Mouse (Mus musculus) left cerebral cortex, postnatal 14 days (tissue): ENCODE results near the gene Lypd6. TPM values are rescaled to one million over a fixed set of nuclear protein-coding genes. Genes with fewer than 3 reads are reported as not detected.

Experiments
- DNase-seq, 2 experiments: peaks; one replicate each; pipeline ENCODE4 v3.0.0; 2021 to 2022; ENCODE audit warnings: low spot score in 2 of 2, mixed read lengths in 1 of 2
- intact Hi-C: fragments of 180-260 bp; cut with DNase I; formaldehyde crosslinking; loops from one replicate; pipeline ENCODE4 v1.15.1; 2025
- total RNA-seq, 2 experiments: library from RNA; stranded (reverse); gene quantifications; 2 replicates each; pipeline ENCODE4 v1.2.3; 2021

Lypd6 gene
- total RNA-seq, 2 experiments from 2014 or later = 22.7 to 25.4 TPM

DNA sequence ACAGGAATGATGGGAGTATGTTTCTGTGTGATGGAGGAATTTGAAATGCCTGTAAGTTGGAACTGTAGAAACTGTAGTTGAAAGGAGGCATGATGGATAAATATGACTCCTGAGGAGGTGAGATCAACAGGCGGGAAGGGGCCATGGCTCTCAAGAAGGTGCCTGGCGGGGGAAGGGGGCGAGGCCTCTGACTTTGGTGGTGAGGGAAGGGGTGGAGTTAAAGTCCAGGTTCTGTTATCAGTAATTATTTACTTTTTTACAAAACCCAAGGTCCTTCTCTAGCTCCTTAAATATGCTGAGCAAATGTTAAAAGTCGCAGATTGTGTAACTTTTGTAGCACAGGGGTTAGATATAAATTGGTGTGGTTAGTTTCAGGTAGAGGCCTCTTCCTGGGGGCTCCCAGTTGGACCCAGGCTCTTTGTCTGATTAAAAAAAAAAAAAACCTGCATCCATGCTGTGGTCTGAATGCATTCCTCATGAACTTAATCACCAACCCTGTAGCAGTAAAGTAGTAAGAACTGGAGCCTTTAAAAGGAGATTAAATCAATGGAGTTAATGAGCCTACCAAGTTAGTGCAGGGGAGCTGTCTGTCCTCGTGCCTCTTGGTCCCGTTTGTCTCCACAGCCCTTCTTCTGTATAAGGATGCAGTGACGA, 37.7 kb downstream of the Lypd6 start:
- no peak for DNase-seq
- intact Hi-C loops = no loop called here

DNA sequence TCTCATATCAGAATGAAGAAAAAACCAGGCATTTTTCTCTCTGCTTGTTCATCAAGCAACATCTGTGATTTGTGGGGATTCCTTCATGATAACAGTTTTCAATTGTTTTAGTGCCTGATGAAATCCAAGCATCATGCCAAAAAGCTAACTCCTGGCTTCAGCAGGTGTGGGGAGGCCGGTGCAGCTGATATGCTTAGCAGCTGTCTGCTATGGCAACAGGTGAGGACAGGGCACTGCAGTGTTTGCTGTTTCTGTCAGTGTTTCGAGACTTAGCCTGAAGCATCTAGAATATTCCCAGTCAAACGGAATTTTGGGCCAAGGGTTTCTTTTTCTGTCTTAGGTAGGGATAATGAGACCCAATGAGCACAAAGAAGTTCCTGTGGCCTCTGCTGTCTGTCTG, 39.4 kb downstream of the Lypd6 start:
- no peak for DNase-seq
- intact Hi-C loops = no loop called here

- intact Hi-C loops = no loop called here
Observed at GRCm38 (mm10) chr2:50105992-50106391, 39.8 kb downstream of the Lypd6 start.

GRCm38 (mm10) chr2:50106879-50107278, 40.6 kb downstream of the Lypd6 start:
- DNase-seq = no peak
- intact Hi-C loops = no loop called here

More at GRCm38 (mm10) chr2:50105992-50106391, 39.8 kb downstream of the Lypd6 start:
- no peak for DNase-seq

- intact Hi-C loops = no loop called here
- DNase-seq = peak; percentile 28 to 36
Observed at GRCm38 (mm10) chr2:50110167-50110566, 43.9 kb downstream of the Lypd6 start.

DNA sequence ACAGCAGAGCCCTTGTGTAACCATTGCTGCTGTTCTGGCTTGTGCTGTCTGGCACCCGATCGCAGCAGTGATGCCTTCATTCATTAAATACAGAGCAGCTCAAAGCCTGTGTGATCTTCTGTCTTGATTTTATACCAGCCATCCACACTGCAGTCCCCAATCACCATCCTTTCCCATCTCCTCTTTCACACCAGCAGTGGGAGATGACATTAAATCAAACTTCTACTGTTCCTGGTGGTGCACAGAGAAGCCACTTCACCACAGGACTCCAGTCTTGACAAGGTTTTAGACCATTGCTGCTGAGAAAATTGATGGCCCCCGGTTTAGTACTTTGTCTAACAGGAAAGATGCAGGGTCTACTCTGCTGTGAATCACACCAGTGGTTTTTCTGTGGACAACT, 44.9 kb downstream of the Lypd6 start:
- no peak for DNase-seq
- intact Hi-C loops = no loop called here

DNA sequence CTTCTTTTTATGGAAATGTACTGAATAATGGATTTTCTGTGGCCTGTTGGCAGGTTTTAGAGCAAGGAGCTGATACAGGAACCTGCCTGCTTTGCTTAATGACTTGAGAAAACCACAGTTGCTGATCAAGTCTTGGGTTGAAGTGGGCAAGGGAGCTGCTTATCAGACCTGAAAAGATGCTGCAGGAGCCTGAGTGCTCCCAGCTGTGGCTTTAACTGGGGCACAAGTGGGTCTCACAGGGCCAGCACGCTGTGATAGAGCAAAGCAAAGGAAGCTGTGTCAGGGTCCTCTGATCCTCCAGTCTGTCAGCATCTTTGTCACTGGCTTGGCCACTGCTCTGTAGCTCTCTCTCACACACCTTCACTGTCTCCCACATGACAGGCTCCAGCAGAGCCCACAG, 45.4 kb downstream of the Lypd6 start:
- intact Hi-C loops = no loop called here
- DNase-seq = no peak

DNA sequence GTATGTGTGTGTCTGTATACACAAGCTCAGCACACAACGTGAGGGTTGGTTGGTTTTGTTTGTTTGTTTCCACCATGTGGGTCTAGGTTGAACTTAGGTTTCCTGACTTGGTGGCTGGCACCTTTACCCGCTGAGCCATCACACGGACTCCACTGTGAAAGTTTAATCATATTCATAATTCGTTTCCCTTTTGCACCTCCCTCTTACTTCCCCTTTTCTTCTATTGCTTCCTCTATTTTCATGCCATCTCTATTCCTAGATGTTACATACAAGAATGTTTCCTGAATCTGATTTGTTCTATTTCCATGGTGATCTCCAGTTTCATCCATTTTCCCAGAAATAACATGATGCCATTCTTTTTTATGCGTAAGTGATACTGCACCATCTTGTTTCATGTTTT, 46.2 kb downstream of the Lypd6 start:
- intact Hi-C loops = no loop called here
- no peak for DNase-seq

GRCm38 (mm10) chr2:50119101-50119500, 52.9 kb downstream of the Lypd6 start:
- intact Hi-C loops = no loop called here
- no peak for DNase-seq

DNA sequence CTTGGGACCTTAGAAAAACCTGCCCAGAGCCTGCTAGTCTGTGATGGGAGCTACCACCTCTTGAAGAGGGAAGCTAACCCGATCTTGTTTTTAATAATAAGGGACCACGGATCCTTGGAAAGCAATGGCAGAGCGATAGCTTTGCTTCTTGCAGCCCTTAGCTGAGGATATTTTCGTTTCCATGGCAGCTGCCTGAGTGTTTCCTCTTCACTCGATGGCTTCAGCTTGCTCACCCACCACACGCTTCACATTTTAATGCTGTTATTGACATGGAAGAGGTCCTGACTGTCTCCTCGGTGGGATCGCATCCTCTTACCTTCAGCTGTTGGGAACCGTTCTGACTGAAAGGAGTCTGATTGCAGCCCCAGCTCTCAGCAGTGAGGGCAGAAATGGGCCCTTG, 54.6 kb downstream of the Lypd6 start:
- DNase-seq = no peak
- intact Hi-C loops = no loop called here

- intact Hi-C loops = no loop called here
- no peak for DNase-seq
Observed at GRCm38 (mm10) chr2:50123376-50123775, 57.1 kb downstream of the Lypd6 start.

DNA sequence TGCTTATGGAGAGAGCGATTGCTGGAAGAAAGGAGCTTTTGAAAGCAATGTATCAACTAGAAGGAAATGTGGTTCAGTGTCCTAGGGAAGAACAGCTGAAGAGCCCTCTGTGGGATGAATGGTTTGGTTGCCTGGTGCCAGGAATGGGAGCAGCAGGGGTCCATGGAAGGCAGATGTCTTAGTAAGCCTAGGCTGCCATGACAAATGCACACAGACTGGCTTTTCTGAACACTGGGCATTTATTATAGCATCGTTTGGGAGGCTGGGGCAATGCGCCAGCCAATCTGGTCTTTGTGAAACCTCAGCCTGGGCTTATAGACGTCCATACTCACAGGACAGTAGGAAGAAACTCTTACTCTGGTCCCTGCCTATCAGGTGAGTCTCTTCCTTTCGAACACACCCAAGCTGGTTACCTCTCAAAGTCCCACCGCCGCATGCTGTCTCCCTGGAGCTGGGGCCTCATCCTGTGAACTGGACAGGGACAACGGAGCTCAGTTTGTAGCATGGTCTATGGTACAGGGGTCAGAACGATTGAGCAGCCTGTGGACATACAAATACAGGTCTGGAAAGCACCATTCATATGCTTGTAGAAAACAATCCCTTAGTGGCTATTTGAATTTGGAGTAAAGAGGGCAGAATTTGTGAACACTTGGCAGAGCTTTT, 61.4 kb downstream of the Lypd6 start:
- peak in 1 of 2 experiments; percentile 17 for DNase-seq
- intact Hi-C loops = no loop called here

DNA sequence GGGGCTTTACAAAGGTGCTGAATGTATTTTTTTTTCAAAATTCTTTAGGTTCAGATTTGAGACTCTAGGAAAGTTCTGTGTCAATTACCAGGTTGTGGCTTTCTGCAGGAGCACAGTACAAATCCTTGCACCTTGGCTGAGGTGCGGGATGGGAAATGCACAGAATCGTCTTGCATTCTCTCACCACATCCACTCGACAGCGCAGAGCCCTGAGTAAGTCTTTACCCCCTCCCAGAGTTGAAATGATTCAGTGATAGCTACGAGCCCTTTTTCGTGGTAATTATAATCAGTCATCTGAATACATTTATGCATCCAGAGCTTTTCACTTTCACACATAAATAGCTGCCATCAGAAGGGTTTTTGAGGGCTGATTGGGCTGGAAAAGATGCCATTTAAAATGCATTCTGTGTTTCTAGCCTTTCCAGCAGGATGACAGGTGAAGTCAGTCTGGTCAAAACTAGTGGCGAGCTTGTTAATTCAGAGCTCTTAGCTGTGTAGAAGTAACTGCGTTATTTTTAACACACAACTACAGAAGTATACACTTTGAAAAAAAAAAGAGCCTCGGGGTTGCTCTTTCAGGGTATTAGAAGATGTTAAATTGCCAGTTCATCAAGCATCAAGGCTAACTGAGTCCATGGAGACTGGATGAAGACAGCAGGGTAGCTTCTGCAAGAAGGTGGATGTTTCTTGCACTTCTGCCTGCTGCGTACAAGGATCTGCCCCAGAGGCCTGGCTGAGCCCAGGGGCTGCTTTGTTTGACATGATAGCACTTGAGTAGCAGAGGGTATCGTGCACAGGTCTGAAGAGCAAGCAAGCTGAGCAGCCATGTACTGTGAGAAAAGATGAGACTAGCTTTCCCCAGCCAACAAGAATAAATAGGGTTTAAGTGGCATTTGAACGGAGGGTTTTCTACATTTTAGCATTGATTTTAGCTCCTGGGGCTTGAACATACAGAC, 62.4 kb downstream of the Lypd6 start:
- peak in 1 of 2 experiments; percentile 6 for DNase-seq
- intact Hi-C loops = no loop called here

DNA sequence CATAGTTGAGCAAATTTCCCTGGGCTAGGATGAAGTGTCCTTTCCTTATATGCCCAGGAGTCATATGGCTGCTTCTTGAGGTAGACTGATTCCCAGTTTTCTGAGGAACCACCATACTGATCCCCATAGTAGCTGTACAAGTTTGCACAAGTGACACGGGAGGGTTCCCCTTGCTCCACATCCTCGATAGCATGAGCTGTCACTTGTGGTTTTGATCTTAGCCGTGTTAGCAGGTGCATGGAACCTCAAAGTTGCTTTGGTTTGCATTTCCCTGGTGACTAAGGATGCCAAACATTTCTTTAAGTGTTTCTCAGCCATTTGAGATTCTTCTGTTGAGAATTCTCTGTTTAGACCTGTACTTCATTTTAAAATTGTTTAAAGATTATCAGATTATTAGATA, 64.4 kb downstream of the Lypd6 start:
- intact Hi-C loops = no loop called here
- DNase-seq = no peak

- intact Hi-C loops = no loop called here
Observed at GRCm38 (mm10) chr2:50143672-50144071, 77.4 kb downstream of the Lypd6 start.

DNA sequence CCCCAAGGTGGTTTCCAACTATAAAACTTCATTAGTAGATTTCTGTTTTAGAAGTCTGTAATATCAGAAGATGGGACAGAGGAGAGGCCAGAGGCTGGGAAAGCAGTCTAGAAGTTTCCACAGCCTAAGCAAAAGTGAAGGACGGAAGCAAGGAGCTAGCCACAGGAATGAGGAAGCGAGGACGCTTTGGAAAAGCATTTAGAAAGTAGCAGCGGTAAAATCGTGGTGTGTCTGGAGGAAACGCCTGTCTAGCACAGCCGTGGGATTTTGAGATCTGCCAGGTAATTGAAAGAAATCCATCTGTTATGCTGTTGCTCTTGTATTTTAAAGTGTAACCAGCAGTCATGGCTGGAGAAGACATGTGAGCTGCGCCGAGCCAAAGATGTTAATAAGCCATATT, 81.1 kb downstream of the Lypd6 start:
- DNase-seq = no peak

More at GRCm38 (mm10) chr2:50143672-50144071, 77.4 kb downstream of the Lypd6 start:
- no peak for DNase-seq

GRCm38 (mm10) chr2:50149257-50150202, 83.3 kb downstream of the Lypd6 start:
- DNase-seq = no peak
- intact Hi-C loops = no loop called here

More for the DNA sequence above, 81.1 kb downstream of the Lypd6 start:
- intact Hi-C loops = no loop called here

- intact Hi-C loops = no loop called here
- peak in 1 of 2 experiments; percentile 18 for DNase-seq
Observed at GRCm38 (mm10) chr2:50150203-50150590, 84.0 kb downstream of the Lypd6 start.

DNA sequence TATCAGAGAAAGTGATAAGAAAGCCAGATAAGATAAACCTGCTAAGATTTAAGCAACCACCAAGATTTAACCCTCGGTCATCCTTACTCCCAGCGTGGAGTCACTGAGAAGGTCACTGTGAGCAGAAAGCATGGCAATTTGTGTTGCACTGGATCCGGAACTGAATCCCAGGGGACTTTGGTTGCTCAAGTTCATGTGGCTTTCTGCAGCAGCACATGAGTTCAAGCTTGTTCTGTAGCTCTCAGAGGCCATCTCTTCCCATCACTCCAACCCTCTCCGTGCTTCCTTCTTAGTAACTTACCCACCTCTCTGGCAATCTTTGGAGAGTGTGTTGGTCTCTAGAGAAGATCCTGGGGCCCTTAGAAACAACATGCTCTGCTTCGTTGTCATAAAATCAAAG, 84.6 kb downstream of the Lypd6 start:
- intact Hi-C loops = no loop called here

More for the DNA sequence above, 84.6 kb downstream of the Lypd6 start:
- no peak for DNase-seq
